Mouse (Mus musculus) lung, postnatal 0 days (tissue): Measurements from ENCODE around the gene Gpr89.

Source experiments
- CTCF ChIP-seq: IDR thresholded peaks from 2 replicates; pipeline ENCODE4 v1.5.1; 2016; ENCODE audit warnings: antibody characterized with exemption, mild to moderate bottlenecking
- EP300 ChIP-seq: IDR thresholded peaks from 2 replicates; pipeline ENCODE4 v1.6.1; 2016; ENCODE audit warnings: antibody characterized with exemption, mild to moderate bottlenecking, control low read depth

GRCm38 (mm10) chr3:96854376-96854775 is 50.8 kb downstream of the Gpr89 start:
- TF ChIP-seq EP300 (no peak), CTCF (no peak)
